Mouse (Mus musculus) hindbrain, embryonic 16.5 days (tissue): ENCODE results near the gene Mgat5b. TPM values are rescaled to one million over a fixed set of nuclear protein-coding genes. Genes with fewer than 3 reads are reported as not detected.

Source experiments
- ATAC-seq: fragments of 200-750 bp; cut with Nextera tagmentation; 2 replicates; pipeline ENCODE4 v1.8.0; 2017; ENCODE audit warnings: moderate TSS enrichment, moderate library complexity
- H3K27ac ChIP-seq: fragments of 300-500 bp; sonication (generic); 2 replicates; pipeline ENCODE4 v1.5.1; 2014; ENCODE audit warnings: low read depth, mild to moderate bottlenecking, control low read depth, low read length, moderate library complexity
- H3K27me3 ChIP-seq: fragments of 300-500 bp; sonication (generic); replicated peaks from 2 replicates; pipeline ENCODE4 v1.6.1; 2014; ENCODE audit warnings: low read length; ENCODE audit not compliant: control insufficient read depth, insufficient read depth
- H3K36me3 ChIP-seq: fragments of 300-500 bp; sonication (generic); 2 replicates; pipeline ENCODE4 v1.6.1; 2014; ENCODE audit warnings: mild to moderate bottlenecking, low read length, moderate library complexity, mixed read lengths; ENCODE audit not compliant: control insufficient read depth, insufficient read depth
- H3K4me1 ChIP-seq: fragments of 300-500 bp; sonication (generic); 2 replicates; pipeline ENCODE4 v1.6.1; 2014; ENCODE audit warnings: low read depth, low read length; ENCODE audit not compliant: control insufficient read depth, insufficient read depth
- H3K4me2 ChIP-seq: fragments of 300-500 bp; sonication (generic); 2 replicates; pipeline ENCODE4 v1.6.1; 2014; ENCODE audit warnings: mild to moderate bottlenecking, low read length, control low read depth, moderate library complexity
- H3K4me3 ChIP-seq: fragments of 300-500 bp; sonication (generic); 2 replicates; pipeline ENCODE4 v1.5.1; 2014; ENCODE audit warnings: mild to moderate bottlenecking, low read length, control low read depth, moderate library complexity
- H3K9ac ChIP-seq: fragments of 300-500 bp; sonication (generic); 2 replicates; pipeline ENCODE4 v1.6.1; 2014; ENCODE audit warnings: low read depth, mild to moderate bottlenecking, control low read depth, low read length, moderate library complexity
- H3K9me3 ChIP-seq: fragments of 300-500 bp; sonication (generic); 2 replicates; pipeline ENCODE4 v1.6.1; 2014; ENCODE audit warnings: mild to moderate bottlenecking, low read length, moderate library complexity; ENCODE audit not compliant: control insufficient read depth
- WGBS: fragments of 180-500 bp; shearing (Covaris S2); extraction: QIAGEN DNeasy Blood & Tissue Kit; methylation state at CpG from one replicate; pipeline ENCODE4 v1.1.7; 2014; 5-methylcytosine and 5-hydroxymethylcytosine counted together
- polyA plus RNA-seq: library from polyadenylated mRNA; unstranded; fragments of >200 nt; fragmentation: Nextera tagmentation; extraction: Ambion mirVana; gene quantifications from 2 replicates; pipeline ENCODE4 v1.2.1, GENCODE M21; 2015

The Mgat5b gene
- polyA plus RNA-seq, 1 experiment from 2014 or later = 19.4 TPM

DNA sequence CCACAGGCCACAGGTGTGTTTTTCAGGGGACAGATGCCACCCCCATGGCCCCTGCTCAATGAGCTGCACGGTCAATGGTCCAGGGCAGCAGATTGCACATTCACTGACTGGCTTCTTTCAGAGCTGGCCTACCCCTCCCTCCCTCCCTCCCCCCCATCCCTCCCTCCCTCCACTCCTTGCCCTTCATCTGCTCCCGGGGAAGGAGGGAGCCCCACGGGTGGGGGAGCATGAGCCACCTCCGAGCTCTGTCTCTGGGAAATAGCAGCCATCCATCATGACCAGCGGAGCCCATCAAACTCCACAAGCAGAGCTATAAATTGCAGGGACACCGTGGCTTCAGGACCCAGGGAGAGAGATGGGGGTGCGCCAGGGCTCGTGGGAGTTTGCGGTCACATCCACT lies 16.7 kb downstream of the Mgat5b start:
- H3K9me3 ChIP-seq = no peaks in the 10 kb centered on the region
- peak overlapping the region; percentile 72 for H3K27ac ChIP-seq
- peak overlapping the region; percentile 3; the same call in 1 of the 2 replicates for H3K9ac ChIP-seq
- ATAC-seq = peak; percentile 56
- no peaks in the 10 kb centered on the region for H3K27me3 ChIP-seq
- H3K4me2 ChIP-seq = no peak overlapping the region
- WGBS = 31% methylated on average over 9 of the region's 9 CpGs
- peaks cover 13% of the 10 kb centered on the region for H3K4me1 ChIP-seq
- peaks cover 22% of the 10 kb centered on the region for H3K36me3 ChIP-seq
- H3K4me3 ChIP-seq = no peak overlapping the region

DNA sequence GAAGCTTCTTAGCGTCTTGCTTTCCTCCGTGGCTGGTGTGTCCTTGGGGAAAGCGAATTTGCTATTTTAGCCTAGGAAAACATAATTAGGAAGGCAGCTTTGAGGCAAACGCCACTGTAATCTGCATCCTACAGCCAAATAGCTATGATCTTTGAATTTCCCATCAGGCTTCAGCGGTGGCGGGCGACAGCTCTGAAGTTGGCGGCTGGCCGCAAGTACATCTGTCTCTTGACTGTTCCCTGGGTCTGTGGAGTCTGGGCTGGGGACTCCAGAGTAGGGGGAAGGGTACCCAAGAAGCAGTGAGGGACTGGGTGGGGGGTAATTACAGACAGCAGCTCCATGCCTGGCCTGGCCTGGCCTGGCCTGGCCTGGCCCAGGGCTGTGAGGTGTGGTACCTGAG lies 17.3 kb downstream of the Mgat5b start:
- peaks cover 22% of the 10 kb centered on the region for H3K36me3 ChIP-seq
- H3K4me2 ChIP-seq = no peak overlapping the region
- no peak; the same call in 1 of the 2 replicates for ATAC-seq
- H3K27ac ChIP-seq = peak overlapping the region; percentile 72
- peaks cover 14% of the 10 kb centered on the region for H3K4me1 ChIP-seq
- 48% methylated on average over 9 of the region's 9 CpGs for WGBS
- no peaks in the 10 kb centered on the region for H3K9me3 ChIP-seq
- no peak overlapping the region for H3K4me3 ChIP-seq
- H3K9ac ChIP-seq = no peak overlapping the region
- no peaks in the 10 kb centered on the region for H3K27me3 ChIP-seq

DNA sequence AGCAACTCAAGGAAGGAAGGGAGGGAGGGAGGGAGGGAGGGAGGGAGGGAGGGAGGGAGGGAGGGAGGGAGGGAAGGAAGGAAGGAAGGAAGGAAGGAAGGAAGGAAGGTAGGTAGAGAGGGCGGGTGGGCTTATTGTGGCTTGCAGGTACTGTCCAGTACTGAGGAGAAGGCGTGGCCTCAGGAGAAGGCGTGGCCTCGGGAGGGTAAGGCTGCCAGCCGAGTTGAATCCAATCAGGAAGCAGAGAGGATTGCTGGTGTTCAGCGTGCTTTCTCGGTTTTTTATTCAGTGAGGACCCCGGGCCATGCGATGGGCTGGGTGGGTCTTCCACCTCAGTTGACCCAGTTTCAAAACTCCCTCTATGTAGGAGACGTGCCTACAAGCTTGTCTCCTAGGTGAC lies 18.5 kb downstream of the Mgat5b start:
- H3K9me3 ChIP-seq = no peaks in the 10 kb centered on the region
- no peak overlapping the region for H3K4me2 ChIP-seq
- no peak overlapping the region for H3K4me3 ChIP-seq
- ATAC-seq = no peak
- H3K27me3 ChIP-seq = no peaks in the 10 kb centered on the region
- 45% methylated on average over 10 of the region's 10 CpGs for WGBS
- H3K4me1 ChIP-seq = peaks cover 14% of the 10 kb centered on the region
- no peak overlapping the region for H3K27ac ChIP-seq
- H3K9ac ChIP-seq = no peak overlapping the region
- H3K36me3 ChIP-seq = peaks cover 13% of the 10 kb centered on the region

DNA sequence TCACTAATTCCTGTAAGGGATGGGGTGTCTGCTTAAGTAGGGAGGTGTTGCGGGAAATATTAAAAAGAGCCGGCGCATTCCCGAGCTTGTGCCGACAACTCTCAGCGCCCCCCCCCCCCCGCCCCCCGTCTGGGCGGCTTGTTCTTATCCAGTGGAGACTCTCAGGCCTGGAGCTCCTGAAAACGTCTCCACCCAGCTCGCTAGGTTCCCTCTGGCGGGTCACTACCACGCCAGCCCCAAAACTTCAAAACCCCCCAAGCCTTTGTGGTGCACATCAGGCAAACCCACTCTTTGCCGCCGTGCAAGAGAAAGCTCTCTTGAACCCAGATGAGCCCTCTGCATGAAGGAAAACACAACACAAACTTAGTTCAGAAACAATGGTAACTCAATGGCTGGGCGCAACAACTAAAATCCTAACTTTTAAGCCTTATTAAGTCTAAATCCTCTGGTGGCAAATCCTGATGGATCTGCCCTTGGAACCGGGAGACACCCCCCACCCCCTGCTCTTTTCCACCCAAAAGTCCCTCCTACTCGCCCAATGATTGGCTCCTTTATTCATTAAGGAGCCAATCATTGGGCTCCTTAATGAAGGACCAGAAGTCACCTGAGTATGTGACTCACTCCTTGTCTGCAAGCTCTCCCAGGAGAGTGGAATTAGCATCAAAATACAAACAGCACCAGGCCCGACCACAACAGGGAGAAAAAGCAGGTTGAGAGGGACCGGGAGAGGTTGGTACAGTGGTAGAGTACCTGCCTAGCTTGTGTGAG lies 21.6 kb downstream of the Mgat5b start:
- Histone ChIP-seq H3K4me3 (no peak overlapping the region), H3K27ac (no peak overlapping the region), H3K27me3 (no peaks in the 10 kb centered on the region), H3K9ac (no peak overlapping the region), H3K36me3 (peaks cover 6% of the 10 kb centered on the region; the same call in 1 of the 2 replicates), H3K9me3 (no peaks in the 10 kb centered on the region), H3K4me2 (peak overlapping the region; percentile 35), H3K4me1 (peaks cover 12% of the 10 kb centered on the region)
- ATAC-seq = no peak
- 13% methylated on average over 19 of the region's 20 CpGs for WGBS

DNA sequence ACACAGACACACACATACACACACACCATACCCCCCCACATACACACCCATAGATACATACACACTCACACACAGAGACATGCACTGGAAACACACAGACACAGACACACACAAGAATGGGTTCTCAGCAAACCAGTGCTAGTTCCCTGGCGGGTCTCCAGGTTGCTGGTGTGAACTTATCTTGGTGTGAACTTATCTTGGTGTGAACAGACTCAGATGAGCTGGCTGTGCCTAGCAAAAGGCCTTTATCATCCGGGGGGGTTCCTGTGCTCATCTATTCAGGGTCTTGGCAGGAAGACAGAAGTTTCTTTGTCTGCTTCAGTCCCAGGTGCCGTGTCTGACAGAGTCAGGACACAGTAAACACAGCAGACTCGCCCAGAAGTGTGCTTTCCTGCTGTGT lies 25.7 kb downstream of the Mgat5b start:
- Histone ChIP-seq H3K4me3 (no peak overlapping the region), H3K36me3 (peaks cover 27% of the 10 kb centered on the region), H3K4me1 (peaks cover 3% of the 10 kb centered on the region; the same call in 1 of the 2 replicates), H3K9ac (no peak overlapping the region), H3K9me3 (no peaks in the 10 kb centered on the region), H3K27me3 (no peaks in the 10 kb centered on the region), H3K27ac (no peak overlapping the region), H3K4me2 (no peak overlapping the region)
- ATAC-seq = no peak
- 48% methylated on average over 4 of the region's 4 CpGs for WGBS

DNA sequence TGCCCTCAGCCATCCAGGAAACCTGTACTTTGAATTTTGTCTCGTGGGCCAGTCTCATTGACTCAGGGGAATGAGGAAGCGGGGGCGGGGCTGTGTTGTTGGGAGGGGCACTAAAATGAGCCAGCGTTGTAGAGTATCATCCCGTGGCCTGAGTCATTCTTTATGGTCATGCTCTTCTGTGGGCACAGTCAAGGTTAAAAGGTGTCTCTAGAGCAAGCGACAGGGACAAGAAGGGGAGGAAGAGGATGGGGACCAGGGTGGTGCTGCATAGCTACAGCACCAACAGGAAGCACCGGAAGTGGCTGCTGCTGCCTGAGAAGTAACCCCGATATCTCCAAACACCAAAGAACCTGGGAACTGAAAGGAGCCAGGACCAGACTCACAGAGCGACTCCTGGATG lies 31.2 kb downstream of the Mgat5b start:
- Histone ChIP-seq H3K4me2 (no peak overlapping the region), H3K4me1 (peaks cover 2% of the 10 kb centered on the region), H3K36me3 (peaks cover 24% of the 10 kb centered on the region), H3K27me3 (no peaks in the 10 kb centered on the region), H3K27ac (no peak overlapping the region), H3K9ac (no peak overlapping the region), H3K4me3 (no peak overlapping the region), H3K9me3 (no peaks in the 10 kb centered on the region)
- ATAC-seq = no peak
- WGBS = 86% methylated on average over 9 of the region's 9 CpGs

DNA sequence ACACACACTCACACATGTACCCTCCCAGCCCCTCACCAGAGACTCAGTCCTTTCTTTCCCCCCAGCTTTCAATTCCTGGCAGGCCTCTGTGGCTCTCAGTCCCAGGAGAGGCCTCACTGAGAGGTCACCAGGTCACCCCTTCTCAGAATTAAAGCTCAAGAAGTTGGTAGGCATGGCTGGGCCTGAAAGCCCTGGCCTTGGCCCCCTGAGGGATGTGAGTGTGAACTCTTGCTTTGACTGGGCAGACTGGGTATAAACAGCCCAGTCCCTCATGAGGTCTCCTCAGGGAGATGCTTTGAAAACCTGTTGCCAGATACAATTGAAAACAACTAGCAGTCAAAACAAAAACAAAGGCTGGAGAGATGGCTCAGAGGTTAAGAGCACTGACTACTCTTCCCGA lies 32.8 kb downstream of the Mgat5b start:
- no peak overlapping the region for H3K9ac ChIP-seq
- no peak overlapping the region for H3K4me2 ChIP-seq
- ATAC-seq = no peak
- no peak overlapping the region for H3K27ac ChIP-seq
- peaks cover 21% of the 10 kb centered on the region for H3K36me3 ChIP-seq
- H3K27me3 ChIP-seq = no peaks in the 10 kb centered on the region
- H3K4me3 ChIP-seq = no peak overlapping the region
- peaks cover 4% of the 10 kb centered on the region for H3K4me1 ChIP-seq
- H3K9me3 ChIP-seq = no peaks in the 10 kb centered on the region
- WGBS = 18% methylated on average over 1 of the region's 1 CpGs

DNA sequence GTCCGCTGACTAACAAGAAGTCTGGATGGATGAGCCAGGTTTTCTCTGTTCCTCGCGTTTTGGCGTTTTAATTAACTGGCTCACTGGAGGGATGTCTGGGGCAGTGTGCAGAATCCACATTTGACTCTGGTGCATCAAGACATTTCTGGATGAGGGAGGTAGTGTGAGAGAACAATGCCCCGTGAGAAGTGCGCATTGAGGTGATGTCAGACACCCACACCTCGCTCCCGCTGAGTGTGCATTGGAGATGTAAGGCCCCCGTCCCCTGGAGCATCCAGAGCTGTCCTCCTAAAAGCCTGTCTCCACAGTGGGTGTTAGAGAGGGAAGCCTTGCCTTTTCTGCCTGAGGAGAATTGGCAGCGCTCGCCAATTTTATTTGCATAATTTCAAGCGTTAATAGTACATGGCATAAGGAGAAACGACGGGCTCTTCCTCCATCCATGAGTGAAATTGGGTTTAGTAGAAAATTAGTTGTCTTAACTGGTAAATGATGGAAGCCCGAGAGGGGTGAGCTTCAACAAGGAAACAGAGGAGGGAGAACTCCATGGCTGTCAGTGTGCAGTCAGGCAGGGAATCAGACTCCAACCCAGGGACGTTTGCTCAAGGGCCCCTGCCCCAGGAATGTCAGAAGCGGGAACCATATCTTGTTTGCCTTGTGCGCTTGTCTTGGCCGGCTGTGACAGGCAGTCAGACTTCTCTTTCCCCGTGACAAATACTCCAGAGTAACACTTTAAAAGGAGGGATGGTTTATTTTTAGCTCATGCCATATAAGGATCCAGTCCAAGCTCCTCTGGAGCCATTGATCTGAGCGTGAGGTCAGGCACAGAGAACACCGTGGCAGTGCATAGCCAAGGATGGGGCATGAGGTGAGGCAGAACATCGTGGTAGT lies 35.8 kb downstream of the Mgat5b start:
- H3K27ac ChIP-seq = peak overlapping the region; percentile 18
- H3K36me3 ChIP-seq = 0 out of 2 replicates have a peak, but pooled peaks cover 2% of the 10 kb centered on the region
- H3K27me3 ChIP-seq = no peaks in the 10 kb centered on the region
- H3K9me3 ChIP-seq = no peaks in the 10 kb centered on the region
- 49% methylated on average over 23 of the region's 23 CpGs for WGBS
- no peak overlapping the region for H3K4me3 ChIP-seq
- H3K4me1 ChIP-seq = peaks cover 4% of the 10 kb centered on the region
- H3K9ac ChIP-seq = no peak overlapping the region
- no peak overlapping the region for H3K4me2 ChIP-seq
- peak; percentile 71 for ATAC-seq

DNA sequence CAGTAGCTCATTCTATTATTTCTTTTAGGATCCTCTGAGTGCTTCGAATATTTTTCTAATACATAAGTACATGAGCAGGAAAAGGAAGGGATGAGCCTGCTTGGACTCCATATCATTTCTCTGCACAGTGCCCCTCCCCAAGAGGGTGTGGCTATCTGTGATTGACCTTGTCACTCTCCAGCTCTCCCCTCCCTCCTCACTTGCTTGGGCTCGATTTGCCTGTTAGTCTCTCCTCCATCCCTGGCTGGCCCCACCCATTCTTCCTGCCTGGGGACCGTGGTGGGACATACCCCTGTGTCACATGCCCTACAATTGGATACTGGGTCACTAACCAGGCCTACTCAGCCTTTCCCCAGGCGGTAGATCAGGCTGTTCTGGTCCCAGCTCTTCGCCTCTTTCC lies 39.9 kb downstream of the Mgat5b start:
- no peak overlapping the region for H3K27ac ChIP-seq
- no peak overlapping the region for H3K4me3 ChIP-seq
- H3K9ac ChIP-seq = no peak overlapping the region
- H3K9me3 ChIP-seq = no peaks in the 10 kb centered on the region
- H3K27me3 ChIP-seq = no peaks in the 10 kb centered on the region
- H3K4me2 ChIP-seq = no peak overlapping the region
- H3K36me3 ChIP-seq = peaks cover 8% of the 10 kb centered on the region
- H3K4me1 ChIP-seq = peaks cover 4% of the 10 kb centered on the region
- no peak for ATAC-seq
- 62% methylated on average over 5 of the region's 5 CpGs for WGBS
